21 mouse cellular contexts compared by ENCODE assay signal in the genomic region with DNA sequence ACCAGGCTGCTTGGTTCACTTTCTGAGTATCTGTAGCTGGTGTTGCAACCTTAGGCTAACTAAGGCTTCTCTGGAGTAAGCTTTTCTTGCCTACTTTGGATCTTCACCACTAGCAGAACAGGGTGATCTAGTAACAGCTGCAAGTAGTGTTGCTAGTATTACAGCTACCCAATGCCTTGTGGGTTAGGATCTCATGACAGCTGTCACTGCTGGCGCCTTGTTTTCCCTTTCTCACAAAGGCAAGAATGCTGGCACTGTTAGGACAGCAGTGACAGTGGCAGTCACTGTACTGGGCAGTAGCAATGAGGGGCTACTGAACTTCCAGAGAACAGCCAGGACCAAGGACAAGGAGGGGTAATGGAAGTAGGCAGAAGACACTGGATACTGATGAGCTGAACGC. TPM values are rescaled to one million over a fixed set of nuclear protein-coding genes. Genes with fewer than 3 reads are reported as not detected.
DNase-seq lines count a peak whose midpoint lies in the region; ATAC-seq lines count a peak whose summit lies in the region.
"Had no signal": no experiment of that assay in that cellular context is flagged by ENCODE, and none has a peak within 500 bp of the region (broad histone marks: within the 10 kb centered on the region; RNA-seq: fewer than 3 reads in every experiment).

No protein-coding gene starts in this region.

- H3K4me1 ChIP-seq in embryonic facial prominence, embryonic 14.5 days (ENCODE audit: control insufficient read depth, insufficient read depth, low read length): no peaks in the 10 kb centered on the region
- no peaks in the 10 kb centered on the region for H3K4me1 ChIP-seq in embryonic facial prominence, embryonic 10.5 days
- H3K4me1 ChIP-seq: embryonic facial prominence, embryonic 13.5 days; forebrain, embryonic 13.5 days; forebrain, embryonic 15.5 days had no signal

- H3K9me3 ChIP-seq in embryonic facial prominence, embryonic 14.5 days (ENCODE audit: control insufficient read depth, low read length): 0 out of 2 replicates have a peak, but pooled peaks cover 10% of the 10 kb centered on the region
- H3K9me3 ChIP-seq in embryonic facial prominence, embryonic 10.5 days: peaks cover 5% of the 10 kb centered on the region
- H3K9me3 ChIP-seq: embryonic facial prominence, embryonic 13.5 days; forebrain, embryonic 13.5 days; forebrain, embryonic 15.5 days; G1E had no signal

- DNase-seq in embryonic facial prominence, embryonic 14.5 days (ENCODE audit: low spot score): peak; percentile 27
- no peak for DNase-seq in embryonic facial prominence, embryonic 10.5 days (ENCODE audit: low spot score)
- peak; percentile 26 for DNase-seq in adipocyte (ENCODE audit: low spot score)
- peak; percentile 7 for DNase-seq in skeletal muscle tissue, adult 2 months (ENCODE audit: low read depth, low spot score)
- DNase-seq in cerebellum, adult 9-10 months: no peak
- DNase-seq: adrenal gland, adult 2 months; adrenal gland, postnatal 10 days; adrenal gland, postnatal 25 days; B cell, adult 2 months; cerebellum, adult 11 months; cerebellum, adult 18-20 months; cerebellum, adult 8-10 months; cerebellum, postnatal 10 days; cerebellum, postnatal 25 days; forebrain, postnatal 0 days had no signal

- ATAC-seq in embryonic facial prominence, embryonic 14.5 days (ENCODE audit: low read depth): peak; percentile 64; the same call in 1 of the 2 replicates
- ATAC-seq: forebrain, embryonic 13.5 days; forebrain, embryonic 15.5 days; Patski had no signal

- 84% methylated on average over 2 of the region's 2 CpGs for WGBS in embryonic facial prominence, embryonic 14.5 days
- WGBS in embryonic facial prominence, embryonic 10.5 days: 93% methylated on average over 2 of the region's 2 CpGs

- no peak overlapping the region for H3K27ac ChIP-seq in embryonic facial prominence, embryonic 14.5 days (replicated peaks; ENCODE audit: low read depth, low read length)
- no peak overlapping the region for H3K27ac ChIP-seq in embryonic facial prominence, embryonic 10.5 days (replicated peaks)
- H3K27ac ChIP-seq: embryonic facial prominence, embryonic 13.5 days; forebrain, embryonic 13.5 days; forebrain, embryonic 15.5 days had no signal

- H3K4me3 ChIP-seq in embryonic facial prominence, embryonic 14.5 days (ENCODE audit: low read depth, low read length): no peak overlapping the region
- no peak overlapping the region for H3K4me3 ChIP-seq in embryonic facial prominence, embryonic 10.5 days
- H3K4me3 ChIP-seq: embryonic facial prominence, embryonic 13.5 days; forebrain, embryonic 13.5 days; forebrain, embryonic 15.5 days had no signal

- H3K27me3 ChIP-seq in embryonic facial prominence, embryonic 14.5 days (replicated peaks; ENCODE audit: control insufficient read depth, insufficient read depth, low read length): no peaks in the 10 kb centered on the region
- no peaks in the 10 kb centered on the region for H3K27me3 ChIP-seq in embryonic facial prominence, embryonic 10.5 days (replicated peaks; ENCODE audit: low read depth, poor library complexity, severe bottlenecking)
- H3K27me3 ChIP-seq: CH12.LX; embryonic facial prominence, embryonic 13.5 days; forebrain, embryonic 13.5 days; forebrain, embryonic 15.5 days; Patski had no signal

- no peak overlapping the region for H3K9ac ChIP-seq in embryonic facial prominence, embryonic 14.5 days (ENCODE audit: low read depth, low read length)
- H3K9ac ChIP-seq: embryonic facial prominence, embryonic 13.5 days; forebrain, embryonic 13.5 days; forebrain, embryonic 15.5 days; forebrain, postnatal 0 days had no signal

- no peaks in the 10 kb centered on the region for H3K36me3 ChIP-seq in embryonic facial prominence, embryonic 14.5 days (ENCODE audit: control insufficient read depth, insufficient read depth, low read length)
- peaks cover 7% of the 10 kb centered on the region for H3K36me3 ChIP-seq in embryonic facial prominence, embryonic 10.5 days (replicated peaks)
- H3K36me3 ChIP-seq: forebrain, embryonic 15.5 days; G1E had no signal

- H3K4me2 ChIP-seq in embryonic facial prominence, embryonic 14.5 days (ENCODE audit: low read depth, low read length): no peak overlapping the region
- H3K4me2 ChIP-seq: embryonic facial prominence, embryonic 13.5 days; forebrain, embryonic 13.5 days; forebrain, embryonic 15.5 days had no signal

RNA-seq across cellular contexts. Expression of a gene that starts 9.9 kb away (rescaled TPM):
- 37.0 and 40.5 TPM in 2 replicates for polyA plus RNA-seq in embryonic facial prominence, embryonic 14.5 days (2014; fragmentation: Nextera tagmentation; extraction: Ambion mirVana)
- 53.1 and 57.3 TPM in 2 replicates for polyA plus RNA-seq in embryonic facial prominence, embryonic 10.5 days (2016; fragmentation: Nextera tagmentation; extraction: Ambion mirVana)

Comparison
In these comparisons a context has a peak if more than half of its experiments do, and no peak if none do; other contexts are left out.
1. DNase-seq: peak in embryonic facial prominence, embryonic 14.5 days (single experiment), adipocyte (single experiment) and skeletal muscle tissue, adult 2 months (single experiment); none in embryonic facial prominence, embryonic 10.5 days (single experiment) and cerebellum, adult 9-10 months (single experiment).